Comparison of ENCODE assay signal across 14 mouse cellular contexts in genomic region chr2:120060651-120061050, GRCm38 (mm10). TPM values are rescaled to one million over a fixed set of nuclear protein-coding genes. Genes with fewer than 3 reads are reported as not detected.
DNase-seq lines count a peak whose midpoint lies in the region; ATAC-seq and TF ChIP-seq lines count a peak whose summit lies in the region.
"Had no signal": no experiment of that assay in that cellular context is flagged by ENCODE, and none has a peak within 500 bp of the region (broad histone marks: within the 10 kb centered on the region; RNA-seq: fewer than 3 reads in every experiment).

No protein-coding gene starts in this region.

- peak; percentile 53 for DNase-seq in gastrocnemius, adult 18-20 months (ENCODE audit: low spot score)
- DNase-seq in gastrocnemius, postnatal 10 days: no peak
- peak; percentile 62 for DNase-seq in adipocyte (ENCODE audit: low spot score)
- peak; percentile 35 to 47 for DNase-seq in kidney, adult 8-10 months
- peak; percentile 6 for DNase-seq in lung, postnatal 0 days (ENCODE audit: low spot score)
- DNase-seq in ovary, adult 18-20 months (ENCODE audit: low spot score): no peak
- DNase-seq: cerebellum, postnatal 14 days; thymus, adult 18-20 months had no signal

- ATAC-seq in lung, postnatal 0 days: 0 out of 2 replicates have a peak, but pooled peaks have one; percentile 10
- ATAC-seq in hindbrain, embryonic 12.5 days (ENCODE audit: low FRiP score): no peak
- ATAC-seq in megakaryocyte-erythroid progenitor cell, adult 5-6 weeks (replicated peaks; ENCODE audit: low FRiP score, low TSS enrichment, poor library complexity, severe bottlenecking): no peak
- ATAC-seq: forebrain, embryonic 15.5 days; hindbrain, embryonic 16.5 days; liver, embryonic 12.5 days had no signal

- H3K36me3 ChIP-seq in lung, postnatal 0 days (ENCODE audit: insufficient read depth, low read length): no peaks in the 10 kb centered on the region
- H3K36me3 ChIP-seq in hindbrain, embryonic 12.5 days: no peaks in the 10 kb centered on the region
- H3K36me3 ChIP-seq: forebrain, embryonic 15.5 days; liver, embryonic 12.5 days had no signal

- 0 out of 2 replicates have a peak overlapping the region, but pooled peaks have one; percentile 35 for H3K27ac ChIP-seq in lung, postnatal 0 days (ENCODE audit: low read length)
- H3K27ac ChIP-seq in hindbrain, embryonic 12.5 days: no peak overlapping the region
- H3K27ac ChIP-seq: forebrain, embryonic 15.5 days; liver, embryonic 12.5 days had no signal

- TF ChIP-seq CTCF in lung, postnatal 0 days (IDR thresholded peaks at IDR 0.05): no peak

- H3K4me2 ChIP-seq in lung, postnatal 0 days (replicated peaks; ENCODE audit: low read depth, low read length): no peak overlapping the region
- no peak overlapping the region for H3K4me2 ChIP-seq in hindbrain, embryonic 12.5 days (replicated peaks)
- H3K4me2 ChIP-seq: forebrain, embryonic 15.5 days; liver, embryonic 12.5 days; midbrain, embryonic 11.5 days had no signal

- no peak overlapping the region for H3K9ac ChIP-seq in lung, postnatal 0 days (replicated peaks; ENCODE audit: low read depth)
- H3K9ac ChIP-seq in hindbrain, embryonic 12.5 days: no peak overlapping the region
- H3K9ac ChIP-seq: forebrain, embryonic 15.5 days; liver, embryonic 12.5 days had no signal

- no peaks in the 10 kb centered on the region for H3K27me3 ChIP-seq in lung, postnatal 0 days (replicated peaks; ENCODE audit: insufficient read depth, low read length)
- H3K27me3 ChIP-seq in hindbrain, embryonic 12.5 days: no peaks in the 10 kb centered on the region
- H3K27me3 ChIP-seq: forebrain, embryonic 15.5 days had no signal

- TF ChIP-seq EP300 in lung, postnatal 0 days (IDR thresholded peaks at IDR 0.05): no peak

- H3K4me1 ChIP-seq in lung, postnatal 0 days (ENCODE audit: insufficient read depth, low read depth, low read length): peaks cover 7% of the 10 kb centered on the region; the same call in 1 of the 2 replicates
- peaks cover 6% of the 10 kb centered on the region for H3K4me1 ChIP-seq in hindbrain, embryonic 12.5 days
- H3K4me1 ChIP-seq: forebrain, embryonic 15.5 days; liver, embryonic 12.5 days had no signal

- H3K9me3 ChIP-seq in lung, postnatal 0 days (ENCODE audit: low read length): no peaks in the 10 kb centered on the region
- no peaks in the 10 kb centered on the region for H3K9me3 ChIP-seq in hindbrain, embryonic 12.5 days (replicated peaks)
- H3K9me3 ChIP-seq: forebrain, embryonic 15.5 days; liver, embryonic 12.5 days had no signal

- 48% methylated on average over 9 of the region's 9 CpGs for WGBS in lung, postnatal 0 days
- WGBS in hindbrain, embryonic 12.5 days: 73% methylated on average over 9 of the region's 9 CpGs

- H3K4me3 ChIP-seq in lung, postnatal 0 days (ENCODE audit: low read depth, low read length): no peak overlapping the region
- H3K4me3 ChIP-seq in hindbrain, embryonic 12.5 days: no peak overlapping the region
- H3K4me3 ChIP-seq: forebrain, embryonic 15.5 days; liver, embryonic 12.5 days had no signal

RNA-seq across cellular contexts. Expression of gene Pla2g4b, which starts 27.4 kb away (rescaled TPM):
- 1 to 10 TPM in 1 of 2 experiments, under 1 TPM in 1; 0.45 to 1.2 TPM for total RNA-seq in gastrocnemius, adult 18-20 months (2021)
- total RNA-seq in gastrocnemius, postnatal 10 days (2021): 1 to 10 TPM in 1 of 2 experiments, under 1 TPM in 1; 0.82 to 2.2 TPM
- 0.18 and 0.92 TPM in 2 replicates for polyA plus RNA-seq in lung, postnatal 0 days (2015; fragmentation: Nextera tagmentation; extraction: Ambion mirVana)
- polyA plus RNA-seq in hindbrain, embryonic 12.5 days (2016; fragmentation: Nextera tagmentation; extraction: Ambion mirVana): 5.0 and 6.3 TPM in 2 replicates
- 8.0 and 10.7 TPM in 2 replicates for total RNA-seq in megakaryocyte-erythroid progenitor cell, adult 5-6 weeks (2014; fragmentation: Nextera tagmentation)
- 1.5 and 4.7 TPM in 2 replicates for total RNA-seq in megakaryocyte-erythroid progenitor cell, adult 5-6 weeks (2017)

RNA-seq across cellular contexts. Expression of gene Gm28042, which starts 33.4 kb away (rescaled TPM):
- under 1 TPM; 0.41 to 0.52 TPM for total RNA-seq in gastrocnemius, adult 18-20 months (2021)
- 1 to 10 TPM; 1.1 to 1.2 TPM for total RNA-seq in gastrocnemius, postnatal 10 days (2021)
- polyA plus RNA-seq in lung, postnatal 0 days (2015; fragmentation: Nextera tagmentation; extraction: Ambion mirVana): 0.69 and 0.70 TPM in 2 replicates
- polyA plus RNA-seq in hindbrain, embryonic 12.5 days (2016; fragmentation: Nextera tagmentation; extraction: Ambion mirVana): 5.5 and 6.1 TPM in 2 replicates
- 1.3 and 3.8 TPM in 2 replicates for total RNA-seq in megakaryocyte-erythroid progenitor cell, adult 5-6 weeks (2014; fragmentation: Nextera tagmentation)
- 0.30 TPM in 1 of 2 replicates, not detected in the other for total RNA-seq in megakaryocyte-erythroid progenitor cell, adult 5-6 weeks (2017)

RNA-seq across cellular contexts. Expression of gene Jmjd7, which starts 33.4 kb away (rescaled TPM):
- 1 to 10 TPM; 2.4 to 3.0 TPM for total RNA-seq in gastrocnemius, adult 18-20 months (2021)
- total RNA-seq in gastrocnemius, postnatal 10 days (2021): 1 to 10 TPM; 4.1 to 5.3 TPM
- polyA plus RNA-seq in lung, postnatal 0 days (2015; fragmentation: Nextera tagmentation; extraction: Ambion mirVana): 18.1 and 22.6 TPM in 2 replicates
- polyA plus RNA-seq in hindbrain, embryonic 12.5 days (2016; fragmentation: Nextera tagmentation; extraction: Ambion mirVana): 22.2 and 22.4 TPM in 2 replicates
- total RNA-seq in megakaryocyte-erythroid progenitor cell, adult 5-6 weeks (2014; fragmentation: Nextera tagmentation): 11.9 and 30.3 TPM in 2 replicates
- 4.2 and 15.8 TPM in 2 replicates for total RNA-seq in megakaryocyte-erythroid progenitor cell, adult 5-6 weeks (2017)

Comparison
In these comparisons a context has a peak if more than half of its experiments do, and no peak if none do; other contexts are left out.
1. DNase-seq: peak in gastrocnemius, adult 18-20 months (single experiment), adipocyte (single experiment), kidney, adult 8-10 months (2 of 2) and lung, postnatal 0 days (single experiment); none in gastrocnemius, postnatal 10 days (single experiment) and ovary, adult 18-20 months (single experiment).